In genomic region chr9:106903791-106904134, GRCm38 (mm10) we compare ENCODE assay signal across 7 mouse cellular contexts. TPM values are rescaled to one million over a fixed set of nuclear protein-coding genes. Genes with fewer than 3 reads are reported as not detected.
DNase-seq lines count a peak whose midpoint lies in the region; ATAC-seq and TF ChIP-seq lines count a peak whose summit lies in the region.

No protein-coding gene starts in this region.

- no peaks in the 10 kb centered on the region; the same call in 1 of the 2 replicates for H3K4me1 ChIP-seq in kidney, embryonic 15.5 days
- H3K4me1 ChIP-seq in CH12.LX (ENCODE audit: control insufficient read depth in 1 of 2, insufficient read depth in 2 of 2) = no peaks in the 10 kb centered on the region
- no peaks in the 10 kb centered on the region for H3K4me1 ChIP-seq in heart, postnatal 0 days (ENCODE audit: control insufficient read depth, insufficient read depth)

- H3K27me3 ChIP-seq in kidney, embryonic 15.5 days = no peaks in the 10 kb centered on the region
- H3K27me3 ChIP-seq in CH12.LX (replicated peaks) = peaks cover 51% of the 10 kb centered on the region
- H3K27me3 ChIP-seq in heart, postnatal 0 days (ENCODE audit: control insufficient read depth, insufficient read depth, low read length) = no peaks in the 10 kb centered on the region

- 6% methylated on average over 1 of the region's 1 CpGs for WGBS in kidney, embryonic 15.5 days
- WGBS in heart, postnatal 0 days = 6% methylated on average over 1 of the region's 1 CpGs

- peak; percentile 29 for DNase-seq in kidney, adult 11 months
- peak; percentile 54 for DNase-seq in CH12.LX (ENCODE audit: extremely low read depth)
- DNase-seq in NIH3T3 (ENCODE audit: low read depth) = peak; percentile 81
- peak; percentile 63 for DNase-seq in heart, postnatal 0 days (ENCODE audit: low spot score)
- no peak for DNase-seq in right cerebral cortex, postnatal 36 days (ENCODE audit: low spot score in 2 of 2)

- no peak overlapping the region for H3K4me3 ChIP-seq in kidney, embryonic 15.5 days (replicated peaks)
- no peak overlapping the region for H3K4me3 ChIP-seq in CH12.LX (replicated peaks in 1 of 3; ENCODE audit: low read depth in 2 of 3, low read length in 2 of 3, poor library complexity in 1 of 3)
- no peak overlapping the region for H3K4me3 ChIP-seq in heart, postnatal 0 days (ENCODE audit: low read depth, low read length)

- no peaks in the 10 kb centered on the region for H3K9me3 ChIP-seq in kidney, embryonic 15.5 days (replicated peaks)
- no peaks in the 10 kb centered on the region for H3K9me3 ChIP-seq in CH12.LX (replicated peaks; ENCODE audit: low read length)
- no peaks in the 10 kb centered on the region for H3K9me3 ChIP-seq in heart, postnatal 0 days (replicated peaks; ENCODE audit: control insufficient read depth, low read length)

- in situ Hi-C loops in CH12.LX (cut with MboI; ENCODE audit: low pct_ligation_motif_present, low pct_unique_long_range_greater_than_20kb, low sequenced_read_pairs) = no loop called here

- no peaks in the 10 kb centered on the region for H3K36me3 ChIP-seq in kidney, embryonic 15.5 days
- H3K36me3 ChIP-seq in CH12.LX (replicated peaks in 1 of 2; ENCODE audit: control insufficient read depth in 1 of 2, insufficient read depth in 1 of 2, low read length in 1 of 2) = no peaks in the 10 kb centered on the region
- H3K36me3 ChIP-seq in heart, postnatal 0 days (replicated peaks; ENCODE audit: control insufficient read depth, insufficient read depth, low read length) = no peaks in the 10 kb centered on the region

- no peak for TF ChIP-seq POLR2A in CH12.LX (IDR thresholded peaks at IDR 0.05; ENCODE audit: low read depth, low read length)

- no peak overlapping the region for H3K27ac ChIP-seq in kidney, embryonic 15.5 days
- H3K27ac ChIP-seq in CH12.LX (ENCODE audit: insufficient read depth, low read depth) = no peak overlapping the region
- H3K27ac ChIP-seq in heart, postnatal 0 days (ENCODE audit: low read depth) = no peak overlapping the region

- peak; percentile 74 for TF ChIP-seq RAD21 in CH12.LX (IDR thresholded peaks at IDR 0.05; ENCODE audit: low read depth, low read length)

- no peak overlapping the region for H3K4me2 ChIP-seq in kidney, embryonic 15.5 days
- no peak overlapping the region for H3K4me2 ChIP-seq in CH12.LX (ENCODE audit: insufficient read depth, low read depth, poor library complexity, severe bottlenecking)
- no peak overlapping the region for H3K4me2 ChIP-seq in heart, postnatal 0 days (ENCODE audit: low read depth, low read length)

- no peak for ATAC-seq in kidney, embryonic 15.5 days (replicated peaks; ENCODE audit: low FRiP score)
- ATAC-seq in heart, postnatal 0 days (ENCODE audit: insufficient read depth, low read depth) = no peak; the same call in 1 of the 2 replicates
- 0 out of 2 replicates have a peak, but pooled peaks have one; percentile 23 for ATAC-seq in neutrophil, adult 5-6 weeks (ENCODE audit: extremely low read depth, insufficient number of reproducible peaks, low FRiP score, poor library complexity, severe bottlenecking)

- no peak for TF ChIP-seq EP300 in CH12.LX (IDR thresholded peaks at IDR 0.05; ENCODE audit: low read length)
- TF ChIP-seq EP300 in heart, postnatal 0 days (IDR thresholded peaks at IDR 0.05; ENCODE audit: low read depth) = no peak

- TF ChIP-seq CTCF in CH12.LX (conservative IDR thresholded peaks at IDR 0.05 in 1 of 2, IDR thresholded peaks at IDR 0.05 in 1 of 2; ENCODE audit: low read depth in 2 of 2, low read length in 2 of 2) = peak; percentile 48 to 80; a peak in 3 of 4 replicates
- peak; percentile 79 for TF ChIP-seq CTCF in heart, postnatal 0 days (IDR thresholded peaks at IDR 0.05; ENCODE audit: low read depth)

- H3K79me2 ChIP-seq in CH12.LX (replicated peaks; ENCODE audit: control insufficient read depth, extremely low read depth, insufficient read depth, poor library complexity, severe bottlenecking) = no peaks in the 10 kb centered on the region

- dilution Hi-C loops in CH12.LX (cut with MboI; ENCODE audit: extremely low pct_ligation_motif_present, extremely low pct_unique_long_range_greater_than_20kb, low sequenced_read_pairs) = no loop called here

- H3K9ac ChIP-seq in kidney, embryonic 15.5 days = no peak overlapping the region
- no peak overlapping the region for H3K9ac ChIP-seq in CH12.LX (ENCODE audit: insufficient read depth, low read depth)
- no peak overlapping the region for H3K9ac ChIP-seq in heart, postnatal 0 days (replicated peaks; ENCODE audit: low read depth, low read length)

TF ChIP-seq in CH12.LX, 34 proteins besides CTCF, POLR2A, EP300 and RAD21:
- no peak for TF ChIP-seq USF2 (conservative IDR thresholded peaks at IDR 0.05; ENCODE audit: low read depth, low read length)
- TF ChIP-seq SMC3 (IDR thresholded peaks at IDR 0.05; ENCODE audit: low read depth, low read length) = peak; percentile 78

RNA-seq across cellular contexts. Expression of gene Manf, which starts 12.0 kb away (rescaled TPM):
- polyA plus RNA-seq in kidney, embryonic 15.5 days (2015; fragmentation: Nextera tagmentation; extraction: Ambion mirVana) = 308 and 334 TPM in 2 replicates
- total RNA-seq in CH12.LX (2012; rRNA removed) (181 and 385 TPM in 2 replicates), CH12.LX (2014; rRNA removed) (292 and 325 TPM in 2 replicates)
- 330 and 358 TPM in 2 replicates for polyA plus RNA-seq in CH12.LX (2012; ENCODE audit: insufficient read length, low read depth)
- total RNA-seq in heart, postnatal 0 days (2014; rRNA removed; ENCODE audit: low replicate concordance) = 50.8 and 55.2 TPM in 2 replicates
- polyA plus RNA-seq in heart, postnatal 0 days (2015; fragmentation: Nextera tagmentation; extraction: Ambion mirVana) = 88.0 and 137 TPM in 2 replicates
- total RNA-seq in neutrophil, adult 5-6 weeks (2017) = 55.9 and 59.3 TPM in 2 replicates

RNA-seq across cellular contexts. Expression of gene Rbm15b, which starts 16.5 kb away (rescaled TPM):
- 9.6 and 11.8 TPM in 2 replicates for polyA plus RNA-seq in kidney, embryonic 15.5 days (2015; fragmentation: Nextera tagmentation; extraction: Ambion mirVana)
- total RNA-seq in CH12.LX (2012; rRNA removed) = 17.4 and 26.4 TPM in 2 replicates
- total RNA-seq in CH12.LX (2014; rRNA removed) = 10.9 and 11.4 TPM in 2 replicates
- 15.6 and 19.5 TPM in 2 replicates for polyA plus RNA-seq in CH12.LX (2012; ENCODE audit: insufficient read length, low read depth)
- total RNA-seq in heart, postnatal 0 days (2014; rRNA removed; ENCODE audit: low replicate concordance) = 14.5 and 23.8 TPM in 2 replicates
- 2.2 TPM in 2 replicates for polyA plus RNA-seq in heart, postnatal 0 days (2015; fragmentation: Nextera tagmentation; extraction: Ambion mirVana)
- 20.0 and 22.8 TPM in 2 replicates for total RNA-seq in neutrophil, adult 5-6 weeks (2017)

Comparison
In these comparisons a context has a peak if more than half of its experiments do, and no peak if none do; other contexts are left out.
1. DNase-seq: peak in kidney, adult 11 months (single experiment), CH12.LX (single experiment), NIH3T3 (single experiment) and heart, postnatal 0 days (single experiment); none in right cerebral cortex, postnatal 36 days (0 of 2).